Mouse (Mus musculus) effector memory CD4-positive, alpha-beta T cell, adult 7 months (primary cell): ENCODE data around the gene Ffar3. TPM values are rescaled to one million over a fixed set of nuclear protein-coding genes. Genes with fewer than 3 reads are reported as not detected.

ENCODE experiments used
- polyA plus RNA-seq: library from polyadenylated mRNA; unstranded; fragments of 100-300 nt; shearing (Covaris generic); gene quantifications from one replicate; pipeline ENCODE4 v1.2.1, GENCODE M21; 2017

Ffar3 gene
- not detected for polyA plus RNA-seq

GRCm38 (mm10) chr7:30856078-30856477 is at the start of gene Ffar3:
TSS of gene Ffar3 (minus strand) at chr7:30856178.

GRCm38 (mm10) chr7:30880176-30880575 is 24.2 kb upstream of the Ffar3 start, which contains the start of gene Cd22:
TSS of gene Cd22 (minus strand) at chr7:30880342.

GRCm38 (mm10) chr7:30861464-30861863 is 5.5 kb upstream of the Ffar3 start, which contains the start of gene Ffar1:
TSS of gene Ffar1 (minus strand) at chr7:30861564.

GRCm38 (mm10) chr7:30823675-30824074 is 32.3 kb downstream of the Ffar3 start, which contains the start of gene Ffar2:
TSS of gene Ffar2 (minus strand) at chr7:30823775.

Other genes with a start within 250 kb of the Ffar3 start
- gene Upk1a, start 243.3 kb downstream of the Ffar3 start, polyA plus RNA-seq = 0.62 TPM
- gene Cox6b1, start 230.0 kb downstream of the Ffar3 start, polyA plus RNA-seq = 445 TPM
- gene Etv2, start 220.3 kb downstream of the Ffar3 start, polyA plus RNA-seq = not detected
- gene Rbm42, start 205.9 kb downstream of the Ffar3 start, polyA plus RNA-seq = 238 TPM
- gene Haus5, start 191.2 kb downstream of the Ffar3 start, polyA plus RNA-seq = 47.1 TPM
- gene Pmis2, start 184.6 kb downstream of the Ffar3 start, polyA plus RNA-seq = not detected
- not detected for gene 2200002J24Rik, start 157.3 kb downstream of the Ffar3 start, polyA plus RNA-seq
- not detected for gene Atp4a, start 144.0 kb downstream of the Ffar3 start, polyA plus RNA-seq
- 66.4 TPM for gene Tmem147, start 126.6 kb downstream of the Ffar3 start, polyA plus RNA-seq
- 1.1 TPM for gene Gapdhs, start 112.5 kb downstream of the Ffar3 start, polyA plus RNA-seq
- 1.2 TPM for gene Sbsn, start 104.7 kb downstream of the Ffar3 start, polyA plus RNA-seq
- gene Dmkn, start 92.4 kb downstream of the Ffar3 start, polyA plus RNA-seq = not detected
- not detected for gene Krtdap, start 68.3 kb downstream of the Ffar3 start, polyA plus RNA-seq
- gene Ffar2, start 32.4 kb downstream of the Ffar3 start, polyA plus RNA-seq = 0.27 TPM
- not detected for gene Ffar1, start 5.4 kb upstream of the Ffar3 start, polyA plus RNA-seq
- 26.8 TPM for gene Cd22, start 24.2 kb upstream of the Ffar3 start, polyA plus RNA-seq
- 0.26 TPM for gene Mag, start 58.7 kb upstream of the Ffar3 start, polyA plus RNA-seq
- not detected for gene Hamp2, start 68.5 kb upstream of the Ffar3 start, polyA plus RNA-seq
- gene Hamp, start 87.9 kb upstream of the Ffar3 start, polyA plus RNA-seq = not detected
- 14.3 TPM for gene Usf2, start 100.6 kb upstream of the Ffar3 start, polyA plus RNA-seq
- gene Lsr, start 117.3 kb upstream of the Ffar3 start, polyA plus RNA-seq = 9.2 TPM
- 0.33 TPM for gene Fam187b, start 117.6 kb upstream of the Ffar3 start, polyA plus RNA-seq
- gene Fxyd5, start 186.3 kb upstream of the Ffar3 start, polyA plus RNA-seq = 1,577 TPM
- 0.85 TPM for gene Fxyd7, start 195.3 kb upstream of the Ffar3 start, polyA plus RNA-seq
- gene Fxyd1, start 201.0 kb upstream of the Ffar3 start, polyA plus RNA-seq = not detected
- gene Lgi4, start 203.2 kb upstream of the Ffar3 start, polyA plus RNA-seq = not detected
- gene Fxyd3, start 220.5 kb upstream of the Ffar3 start, polyA plus RNA-seq = not detected